Mouse (Mus musculus) cerebellum, adult 2 months (tissue): Measurements from ENCODE around the gene Dmrtc2.

Source experiments
- CTCF ChIP-seq: fragments of 200-500 bp; IDR thresholded peaks from 2 replicates; pipeline ENCODE4 v1.5.1; 2011; ENCODE audit warnings: low read depth, mild to moderate bottlenecking, control low read depth, low read length, moderate library complexity, borderline replicate concordance; ENCODE audit not compliant: insufficient read depth
- POLR2A ChIP-seq: fragments of 200-500 bp; IDR thresholded peaks from 2 replicates; pipeline ENCODE4 v1.6.1; 2011; ENCODE audit warnings: low read length, control low read depth, borderline replicate concordance; ENCODE audit not compliant: insufficient read depth

DNA sequence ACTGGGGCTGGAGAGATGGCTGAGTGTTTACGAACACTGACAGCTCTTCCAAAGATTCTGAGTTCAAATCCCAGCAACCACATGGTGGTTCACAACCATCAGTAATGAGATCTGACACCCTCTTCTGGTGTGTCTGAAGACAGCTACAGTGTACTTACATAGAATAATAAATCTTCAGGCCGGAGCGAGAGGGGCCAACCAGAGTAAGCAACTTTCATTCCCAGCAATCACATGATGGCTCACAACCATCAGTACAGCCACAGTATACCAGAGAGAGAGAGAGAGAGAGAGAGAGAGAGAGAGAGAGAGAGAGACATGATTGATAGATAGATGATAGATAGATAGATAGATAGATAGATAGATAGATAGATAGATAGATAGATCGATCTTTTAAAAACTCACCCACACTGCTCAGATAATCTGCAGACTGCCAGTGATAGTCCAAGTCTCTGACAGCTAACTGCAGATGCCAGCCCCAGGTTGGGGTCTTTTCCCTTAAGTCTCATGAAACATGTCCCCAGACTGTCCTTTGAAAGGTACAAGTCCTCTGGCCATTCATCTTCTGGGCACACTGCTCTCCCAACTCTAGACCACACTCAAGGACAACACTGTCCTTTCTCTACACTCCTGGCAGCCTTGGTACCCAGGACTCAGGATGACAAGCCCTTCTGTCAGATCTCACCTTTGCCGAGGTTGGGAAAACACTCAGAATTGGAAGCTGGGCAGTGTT is 18.1 kb upstream of the Dmrtc2 start:
- TF ChIP-seq CTCF (no peak), POLR2A (no peak)
